Mouse (Mus musculus): ENCODE results near the gene Hist1h2ag.

The Hist1h2ag gene

GRCm38 (mm10) chr13:22036986-22037385, 5.8 kb downstream of the Hist1h2ag start:
- DNase-seq (ENCODE audit: low spot score in 2 of 2) = no peak

GRCm38 (mm10) chr13:22036149-22036956, 6.4 kb downstream of the Hist1h2ag start:
- DNase-seq (ENCODE audit: low spot score in 2 of 2) = peak in 1 of 2 experiments; percentile 30

- DNase-seq (ENCODE audit: low spot score in 2 of 2) = peak; percentile 60 to 76
Observed at GRCm38 (mm10) chr13:22035267-22036148, 7.2 kb downstream of the Hist1h2ag start, which contains the start of the genes Hist1h2ah and Hist1h2bk. Hist1h2ah (minus strand) TSS chr13:22035568. Hist1h2bk (plus strand) TSS chr13:22035870.

- no peak for DNase-seq (ENCODE audit: low spot score in 2 of 2)
Observed at GRCm38 (mm10) chr13:22034443-22035266, 8.1 kb downstream of the Hist1h2ag start.

- DNase-seq (ENCODE audit: low spot score in 2 of 2) = no peak
Observed at GRCm38 (mm10) chr13:22033741-22034442, 8.9 kb downstream of the Hist1h2ag start.

- DNase-seq (ENCODE audit: low spot score in 2 of 2) = no peak
Observed at GRCm38 (mm10) chr13:22030493-22030892, 12.3 kb downstream of the Hist1h2ag start.

- no peak for DNase-seq (ENCODE audit: low spot score in 2 of 2)
Observed at GRCm38 (mm10) chr13:22029928-22030327, 12.8 kb downstream of the Hist1h2ag start.

- peak; percentile 92 to 96 for DNase-seq (ENCODE audit: low spot score in 2 of 2)
Observed at GRCm38 (mm10) chr13:22028673-22029460, 13.9 kb downstream of the Hist1h2ag start.

- DNase-seq (ENCODE audit: low spot score in 2 of 2) = peak; percentile 74 to 88
Observed at GRCm38 (mm10) chr13:22026058-22027031, 16.4 kb downstream of the Hist1h2ag start.

GRCm38 (mm10) chr13:22022241-22022640, 20.5 kb downstream of the Hist1h2ag start:
- peak; percentile 70 to 77 for DNase-seq (ENCODE audit: low spot score in 2 of 2)

GRCm38 (mm10) chr13:22021581-22021980, 21.2 kb downstream of the Hist1h2ag start:
- no peak for DNase-seq (ENCODE audit: low spot score in 2 of 2)

GRCm38 (mm10) chr13:22020901-22021339, 21.8 kb downstream of the Hist1h2ag start:
- DNase-seq (ENCODE audit: low spot score in 2 of 2) = peak; percentile 53 to 65

- DNase-seq (ENCODE audit: low spot score in 2 of 2) = peak in 1 of 2 experiments; percentile 45
Observed at GRCm38 (mm10) chr13:22019934-22020835, 22.6 kb downstream of the Hist1h2ag start.

- DNase-seq (ENCODE audit: low spot score in 2 of 2) = peak; percentile 62 to 80
Observed at GRCm38 (mm10) chr13:22015479-22016450, 27.0 kb downstream of the Hist1h2ag start.

- no peak for DNase-seq (ENCODE audit: low spot score in 2 of 2)
Observed at GRCm38 (mm10) chr13:22014411-22014845, 28.3 kb downstream of the Hist1h2ag start.

GRCm38 (mm10) chr13:22013716-22014115, 29.0 kb downstream of the Hist1h2ag start:
- DNase-seq (ENCODE audit: low spot score in 2 of 2) = no peak

Measured in spleen, postnatal 14 days (tissue).